In the genomic region with DNA sequence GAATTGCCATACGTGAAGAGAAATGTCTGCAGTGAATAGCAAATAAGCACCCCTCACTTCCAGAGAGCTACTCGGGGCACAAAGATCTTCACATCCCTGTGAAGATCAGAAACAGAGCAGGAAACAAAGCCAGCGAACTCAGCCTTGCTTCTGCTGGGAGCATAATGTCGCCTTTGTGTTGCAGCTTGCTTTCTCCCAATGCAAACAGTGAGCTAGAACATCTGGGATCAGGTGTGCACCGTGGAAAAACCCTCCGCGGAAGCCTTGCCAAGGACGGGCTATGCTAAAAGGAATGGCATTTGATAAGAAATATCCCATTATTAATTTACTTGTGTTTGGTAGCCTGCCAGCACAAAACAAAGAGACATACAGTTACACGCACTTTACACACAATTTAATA, we compare ENCODE assay signal across 14 mouse cellular contexts.
A peak's percentile ranks its signal among the peaks of the same experiment; 100 is the strongest.
DNase-seq lines count a peak whose midpoint lies in the region; ATAC-seq lines count a peak whose summit lies in the region.
"Had no signal": no experiment of that assay in that cellular context is flagged by ENCODE, and none has a peak within 500 bp of the region (broad histone marks: within the 10 kb centered on the region; RNA-seq: fewer than 3 reads in every experiment).

No protein-coding gene starts in this region.

- no peaks in the 10 kb centered on the region for H3K9me3 ChIP-seq in heart, embryonic 13.5 days
- no peaks in the 10 kb centered on the region for H3K9me3 ChIP-seq in neural tube, embryonic 13.5 days
- H3K9me3 ChIP-seq in intestine, embryonic 16.5 days (ENCODE audit: control insufficient read depth, low read length): no peaks in the 10 kb centered on the region
- no peaks in the 10 kb centered on the region for H3K9me3 ChIP-seq in stomach, embryonic 16.5 days (replicated peaks; ENCODE audit: control insufficient read depth, low read length)
- H3K9me3 ChIP-seq: liver, embryonic 15.5 days had no signal

- peak overlapping the region; percentile 87; the same call in 1 of the 2 replicates for H3K27ac ChIP-seq in heart, embryonic 13.5 days (replicated peaks)
- peak overlapping the region; percentile 73 for H3K27ac ChIP-seq in neural tube, embryonic 13.5 days (replicated peaks)
- peak overlapping the region; percentile 66 for H3K27ac ChIP-seq in intestine, embryonic 16.5 days (ENCODE audit: low read length)
- peak overlapping the region; percentile 90 for H3K27ac ChIP-seq in stomach, embryonic 16.5 days (ENCODE audit: low read length)
- H3K27ac ChIP-seq: liver, embryonic 15.5 days had no signal

- H3K9ac ChIP-seq in heart, embryonic 13.5 days: no peak overlapping the region
- H3K9ac ChIP-seq in neural tube, embryonic 13.5 days: peak overlapping the region; percentile 12; the same call in 1 of the 2 replicates
- H3K9ac ChIP-seq in intestine, embryonic 16.5 days (ENCODE audit: low read depth, low read length): peak overlapping the region; percentile 19; the same call in 1 of the 2 replicates
- no peak overlapping the region for H3K9ac ChIP-seq in stomach, embryonic 16.5 days (ENCODE audit: low read length)
- H3K9ac ChIP-seq: liver, embryonic 15.5 days had no signal

- peaks cover 67% of the 10 kb centered on the region for H3K4me1 ChIP-seq in heart, embryonic 13.5 days
- peaks cover 45% of the 10 kb centered on the region for H3K4me1 ChIP-seq in neural tube, embryonic 13.5 days (replicated peaks)
- peaks cover 43% of the 10 kb centered on the region for H3K4me1 ChIP-seq in intestine, embryonic 16.5 days (ENCODE audit: control insufficient read depth, insufficient read depth, low read length)
- peaks cover 37% of the 10 kb centered on the region for H3K4me1 ChIP-seq in stomach, embryonic 16.5 days (ENCODE audit: control insufficient read depth, insufficient read depth, low read length)

- intact Hi-C loops in heart, postnatal 10 days (cut with DNase I): loop anchor here (2.0 kb wide), 1 partner anchor 51 kb away; no protein-coding TSS in a partner anchor

- H3K27me3 ChIP-seq in heart, embryonic 13.5 days (replicated peaks): no peaks in the 10 kb centered on the region
- H3K27me3 ChIP-seq in neural tube, embryonic 13.5 days: no peaks in the 10 kb centered on the region
- no peaks in the 10 kb centered on the region for H3K27me3 ChIP-seq in intestine, embryonic 16.5 days (replicated peaks; ENCODE audit: control insufficient read depth, insufficient read depth, low read length)
- no peaks in the 10 kb centered on the region for H3K27me3 ChIP-seq in stomach, embryonic 16.5 days (ENCODE audit: control insufficient read depth, insufficient read depth, low read length)
- H3K27me3 ChIP-seq: liver, embryonic 15.5 days had no signal

- 64% methylated on average over 9 of the region's 9 CpGs for WGBS in heart, embryonic 13.5 days
- 40% methylated on average over 9 of the region's 9 CpGs for WGBS in neural tube, embryonic 13.5 days
- 50% methylated on average over 9 of the region's 9 CpGs for WGBS in intestine, embryonic 16.5 days
- 28% methylated on average over 9 of the region's 9 CpGs for WGBS in stomach, embryonic 16.5 days

- no peak for DNase-seq in heart, postnatal 10 days
- no peak for DNase-seq in neural tube, embryonic 10.5 days (ENCODE audit: extremely low spot score, low spot score)
- DNase-seq in spleen, postnatal 10 days (ENCODE audit: low spot score in 2 of 2): no peak
- DNase-seq: adrenal gland, postnatal 14 days; cerebellum, adult 8-10 months; gastrocnemius, postnatal 36 days; kidney, adult 2 months had no signal

- peaks cover 21% of the 10 kb centered on the region for H3K36me3 ChIP-seq in heart, embryonic 13.5 days
- peaks cover 4% of the 10 kb centered on the region for H3K36me3 ChIP-seq in neural tube, embryonic 13.5 days
- 0 out of 2 replicates have a peak, but pooled peaks cover 2% of the 10 kb centered on the region for H3K36me3 ChIP-seq in intestine, embryonic 16.5 days (ENCODE audit: control insufficient read depth, insufficient read depth, low read length)
- 0 out of 2 replicates have a peak, but pooled peaks cover 2% of the 10 kb centered on the region for H3K36me3 ChIP-seq in stomach, embryonic 16.5 days (ENCODE audit: control insufficient read depth, insufficient read depth, low read length)

- H3K4me3 ChIP-seq in heart, embryonic 13.5 days: no peak overlapping the region
- H3K4me3 ChIP-seq in neural tube, embryonic 13.5 days: no peak overlapping the region
- no peak overlapping the region for H3K4me3 ChIP-seq in intestine, embryonic 16.5 days (ENCODE audit: low read length)
- no peak overlapping the region for H3K4me3 ChIP-seq in stomach, embryonic 16.5 days (replicated peaks; ENCODE audit: low read length)
- H3K4me3 ChIP-seq: erythroblast, embryonic 14.5 days; liver, embryonic 15.5 days had no signal

- no peak overlapping the region for H3K4me2 ChIP-seq in heart, embryonic 13.5 days
- no peak overlapping the region for H3K4me2 ChIP-seq in neural tube, embryonic 13.5 days
- H3K4me2 ChIP-seq in intestine, embryonic 16.5 days (ENCODE audit: low read depth, low read length): no peak overlapping the region
- H3K4me2 ChIP-seq in stomach, embryonic 16.5 days (ENCODE audit: low read depth, low read length): peak overlapping the region; percentile 19; the same call in 1 of the 2 replicates
- H3K4me2 ChIP-seq: liver, embryonic 15.5 days had no signal

- no peak for ATAC-seq in heart, embryonic 13.5 days (ENCODE audit: extremely low read depth, insufficient number of reproducible peaks, low FRiP score, low TSS enrichment)
- ATAC-seq in neural tube, embryonic 13.5 days (ENCODE audit: low read depth): no peak
- no peak; the same call in 1 of the 2 replicates for ATAC-seq in intestine, embryonic 16.5 days
- no peak for ATAC-seq in stomach, embryonic 16.5 days (ENCODE audit: insufficient read depth, low FRiP score)
- no peak for ATAC-seq in frontal cortex, adult (ENCODE audit: low TSS enrichment)

Comparison
In these comparisons a context has a peak if more than half of its experiments do, and no peak if none do; other contexts are left out.
1. H3K9ac ChIP-seq: peak in neural tube, embryonic 13.5 days (single experiment) and intestine, embryonic 16.5 days (single experiment); none in heart, embryonic 13.5 days (single experiment) and stomach, embryonic 16.5 days (single experiment).
2. Peak in every context shown above with its lines, with median percentiles within 50 percentile points of each other: H3K27ac ChIP-seq.